Mouse (Mus musculus) neural tube, embryonic 13.5 days (tissue): ENCODE measurements around the gene Rdh7. TPM values are rescaled to one million over a fixed set of nuclear protein-coding genes. Genes with fewer than 3 reads are reported as not detected.
"Not testable (repeated sequence)": the region's sequence is repeated elsewhere in the genome, so short reads cannot be mapped to it uniquely, and the experiment has no call there.

Experiments used
- ATAC-seq: fragments of 200-750 bp; cut with Nextera tagmentation; 2 replicates; pipeline ENCODE4 v1.8.0; 2017; ENCODE audit warnings: low read depth, mild to moderate bottlenecking, moderate TSS enrichment, moderate library complexity
- H3K27ac ChIP-seq: fragments of 300-500 bp; sonication (generic); replicated peaks from 2 replicates; pipeline ENCODE4 v1.5.1; 2015; ENCODE audit warnings: moderate library complexity, mild to moderate bottlenecking, inconsistent platforms
- H3K27me3 ChIP-seq: fragments of 300-500 bp; sonication (generic); 2 replicates; pipeline ENCODE4 v1.6.1; 2015; ENCODE audit warnings: mild to moderate bottlenecking, inconsistent platforms
- H3K36me3 ChIP-seq: fragments of 300-500 bp; sonication (generic); 2 replicates; pipeline ENCODE4 v1.6.1; 2015; ENCODE audit warnings: mild to moderate bottlenecking, inconsistent platforms
- H3K4me1 ChIP-seq: fragments of 300-500 bp; sonication (generic); replicated peaks from 2 replicates; pipeline ENCODE4 v1.6.1; 2015; ENCODE audit warnings: inconsistent platforms
- H3K4me2 ChIP-seq: fragments of 300-500 bp; sonication (generic); 2 replicates; pipeline ENCODE4 v1.6.1; 2015; ENCODE audit warnings: inconsistent platforms, mild to moderate bottlenecking, moderate library complexity
- H3K4me3 ChIP-seq: fragments of 300-500 bp; sonication (generic); 2 replicates; pipeline ENCODE4 v1.5.1; 2015; ENCODE audit warnings: mild to moderate bottlenecking, inconsistent platforms
- H3K9ac ChIP-seq: fragments of 300-500 bp; sonication (generic); 2 replicates; pipeline ENCODE4 v1.6.1; 2015; ENCODE audit warnings: moderate library complexity, mild to moderate bottlenecking, inconsistent platforms
- H3K9me3 ChIP-seq: fragments of 300-500 bp; sonication (generic); 2 replicates; pipeline ENCODE4 v1.6.1; 2016; ENCODE audit warnings: inconsistent platforms
- WGBS: fragments of 180-500 bp; shearing (Covaris S2); methylation state at CpG from one replicate; pipeline ENCODE4 v1.1.7; 2015; 5-methylcytosine and 5-hydroxymethylcytosine counted together
- polyA plus RNA-seq: library from polyadenylated mRNA; unstranded; fragments of >200 nt; fragmentation: Nextera tagmentation; extraction: Ambion mirVana; gene quantifications from 2 replicates; pipeline ENCODE4 v1.2.1, GENCODE M21; 2015

The Rdh7 gene
- polyA plus RNA-seq, 1 experiment from 2014 or later, result not detected

DNA sequence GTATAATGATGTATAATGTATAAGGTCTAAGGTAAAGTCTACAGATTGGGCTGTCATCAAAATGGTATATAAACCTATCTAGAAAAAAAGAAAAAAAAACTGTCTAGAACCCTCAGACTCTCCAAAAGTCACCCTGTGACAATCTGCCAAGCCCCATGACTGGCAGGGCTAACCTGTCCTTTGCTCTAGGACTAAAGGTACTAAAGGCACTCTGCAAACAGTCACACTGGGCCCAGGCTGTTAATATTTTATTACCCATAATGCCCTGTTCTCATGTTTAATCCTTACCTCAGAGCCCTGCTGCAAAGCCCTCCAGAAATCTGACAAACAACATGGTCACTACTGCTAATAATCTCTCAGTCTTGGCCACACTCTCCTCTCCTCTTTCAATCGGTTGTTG, 2.1 kb downstream of the Rdh7 start:
- H3K27ac ChIP-seq, result no peak overlapping the region
- ATAC-seq, result no peak
- no peaks in the 10 kb centered on the region for H3K36me3 ChIP-seq
- no peaks in the 10 kb centered on the region for H3K9me3 ChIP-seq
- H3K4me1 ChIP-seq, result 0 out of 2 replicates have a peak, but pooled peaks cover 4% of the 10 kb centered on the region
- H3K27me3 ChIP-seq, result no peaks in the 10 kb centered on the region
- H3K4me2 ChIP-seq, result no peak overlapping the region
- no peak overlapping the region for H3K9ac ChIP-seq
- WGBS, result 70% methylated on average over 1 of the region's 1 CpGs
- H3K4me3 ChIP-seq, result no peak overlapping the region

DNA sequence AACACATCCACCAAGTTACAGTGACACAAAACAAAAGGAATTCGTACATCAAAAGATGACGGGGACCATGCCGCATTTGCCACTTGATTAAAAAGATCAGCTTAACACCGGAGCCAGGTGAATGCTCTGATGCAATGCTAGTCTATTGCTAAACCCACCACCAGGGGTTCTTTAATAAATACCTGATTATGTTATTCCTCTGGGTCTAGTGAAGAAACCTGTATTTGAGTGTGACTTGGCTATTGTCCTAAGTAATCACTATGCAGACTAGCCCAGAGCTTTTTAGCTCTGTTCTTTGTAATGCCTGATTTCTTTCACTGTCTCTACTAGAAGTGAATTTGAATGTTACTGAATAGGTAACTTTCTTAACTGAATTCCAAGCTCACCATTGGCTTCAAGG, 7.6 kb downstream of the Rdh7 start:
- H3K9ac ChIP-seq, result no peak overlapping the region
- no peak overlapping the region for H3K4me3 ChIP-seq
- H3K4me2 ChIP-seq, result no peak overlapping the region
- H3K36me3 ChIP-seq, result no peaks in the 10 kb centered on the region
- H3K9me3 ChIP-seq, result no peaks in the 10 kb centered on the region
- 89% methylated on average over 4 of the region's 4 CpGs for WGBS
- H3K27me3 ChIP-seq, result no peaks in the 10 kb centered on the region
- ATAC-seq, result no peak
- H3K27ac ChIP-seq, result no peak overlapping the region
- H3K4me1 ChIP-seq, result no peaks in the 10 kb centered on the region

DNA sequence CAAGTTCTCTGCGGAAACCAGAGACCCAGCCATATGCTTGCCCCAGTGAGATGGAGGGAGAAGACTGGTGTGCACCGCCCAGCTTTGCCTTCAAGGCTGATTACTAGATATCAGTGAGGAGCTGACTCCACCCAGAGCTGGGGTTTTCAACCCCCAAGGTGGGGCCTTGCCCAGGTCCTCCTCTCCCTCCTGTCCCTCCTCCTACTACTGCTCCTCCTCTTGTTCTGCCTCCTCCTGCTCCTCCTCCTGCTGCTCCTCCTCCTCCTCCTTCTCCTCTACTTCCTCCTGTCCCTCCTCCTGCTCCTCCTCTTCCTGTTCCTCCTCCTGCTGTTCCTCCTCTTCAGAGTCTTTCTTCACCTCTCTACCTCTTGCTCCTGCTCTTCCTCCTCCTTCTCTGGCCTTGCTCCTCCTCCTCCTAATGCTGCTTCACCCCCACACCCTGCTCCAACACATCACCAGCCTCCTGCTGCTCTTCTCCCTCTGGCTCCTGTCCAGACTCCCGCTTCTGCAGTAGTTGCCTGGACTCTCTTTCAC, 9.4 kb downstream of the Rdh7 start:
- H3K4me2 ChIP-seq, result no peak overlapping the region
- H3K27ac ChIP-seq, result no peak overlapping the region
- H3K27me3 ChIP-seq, result no peaks in the 10 kb centered on the region
- H3K9me3 ChIP-seq, result no peaks in the 10 kb centered on the region
- H3K4me1 ChIP-seq, result no peaks in the 10 kb centered on the region
- no peak overlapping the region for H3K9ac ChIP-seq
- no peak overlapping the region for H3K4me3 ChIP-seq
- no peak for ATAC-seq
- WGBS, result 77% methylated on average over 3 of the region's 3 CpGs
- no peaks in the 10 kb centered on the region for H3K36me3 ChIP-seq

- no peaks in the 10 kb centered on the region for H3K27me3 ChIP-seq
- no peaks in the 10 kb centered on the region for H3K4me1 ChIP-seq
- H3K4me2 ChIP-seq, result no peak overlapping the region
- H3K9ac ChIP-seq, result no peak overlapping the region
- no peak overlapping the region for H3K27ac ChIP-seq
- no peak overlapping the region for H3K4me3 ChIP-seq
- WGBS, result 78% methylated on average over 3 of the region's 3 CpGs
- no peak for ATAC-seq
- no peaks in the 10 kb centered on the region for H3K9me3 ChIP-seq
- no peaks in the 10 kb centered on the region for H3K36me3 ChIP-seq
Measured at GRCm38 (mm10) chr10:127878262-127879057, 10.2 kb downstream of the Rdh7 start.

- ATAC-seq, result no peak
- no peak overlapping the region for H3K4me2 ChIP-seq
- no peak overlapping the region for H3K4me3 ChIP-seq
- H3K36me3 ChIP-seq, result no peaks in the 10 kb centered on the region
- whole genome bisulfite sequencing, result 56% methylated on average over 2 of the region's 2 CpGs
- H3K9ac ChIP-seq, result no peak overlapping the region
- no peak overlapping the region for H3K27ac ChIP-seq
- H3K9me3 ChIP-seq, result no peaks in the 10 kb centered on the region
- no peaks in the 10 kb centered on the region for H3K27me3 ChIP-seq
- no peaks in the 10 kb centered on the region for H3K4me1 ChIP-seq
Measured at GRCm38 (mm10) chr10:127877681-127878080, 10.9 kb downstream of the Rdh7 start.

- Histone ChIP-seq H3K4me3 (no peak overlapping the region), H3K9me3 (peaks cover 10% of the 10 kb centered on the region; the same call in 1 of the 2 replicates), H3K36me3 (no peaks in the 10 kb centered on the region), H3K9ac (no peak overlapping the region), H3K4me2 (no peak overlapping the region), H3K27me3 (no peaks in the 10 kb centered on the region), H3K27ac (no peak overlapping the region), H3K4me1 (no peaks in the 10 kb centered on the region)
- ATAC-seq, result no peak
- WGBS, result 81% methylated on average over 4 of the region's 4 CpGs
Measured at GRCm38 (mm10) chr10:127872484-127872883, 16.1 kb downstream of the Rdh7 start.

DNA sequence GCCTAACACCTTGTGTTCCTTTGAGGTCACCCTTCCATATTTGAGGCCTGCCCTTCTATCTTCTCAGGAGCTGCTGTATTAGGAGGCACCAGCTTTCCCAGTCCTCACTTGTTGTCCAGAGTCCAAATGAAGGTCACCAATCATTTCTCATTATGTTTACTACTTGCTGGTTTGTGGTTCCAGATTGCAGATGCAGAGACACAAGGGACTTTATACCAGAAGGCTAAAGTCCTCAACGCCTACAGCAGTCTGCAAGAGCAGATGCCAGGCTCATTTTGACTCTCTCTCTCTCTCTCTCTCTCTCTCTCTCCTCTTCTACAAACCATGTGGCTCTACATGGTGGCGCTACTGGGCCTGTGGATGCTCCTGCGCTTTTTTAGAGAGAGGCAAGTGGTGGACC, 22.4 kb downstream of the Rdh7 start, which contains the start of gene Rdh16f2:
Gene Rdh16f2, plus strand, starts transcription at position 243 of the 400 bp plus-strand sequence.
- Histone ChIP-seq H3K27ac (no peak within 1 kb of the TSS), H3K4me1 (no peaks in the 10 kb centered on the region), H3K9ac (no peak within 1 kb of the TSS), H3K9me3 (peaks cover 8% of the 10 kb centered on the region; the same call in 1 of the 2 replicates), H3K27me3 (no peaks in the 10 kb centered on the region), H3K36me3 (no peaks in the 10 kb centered on the region), H3K4me2 (no peak within 1 kb of the TSS), H3K4me3 (no peak within 1 kb of the TSS)
- 86% methylated on average over 3 of the region's 3 CpGs for WGBS
- no peak for ATAC-seq

DNA sequence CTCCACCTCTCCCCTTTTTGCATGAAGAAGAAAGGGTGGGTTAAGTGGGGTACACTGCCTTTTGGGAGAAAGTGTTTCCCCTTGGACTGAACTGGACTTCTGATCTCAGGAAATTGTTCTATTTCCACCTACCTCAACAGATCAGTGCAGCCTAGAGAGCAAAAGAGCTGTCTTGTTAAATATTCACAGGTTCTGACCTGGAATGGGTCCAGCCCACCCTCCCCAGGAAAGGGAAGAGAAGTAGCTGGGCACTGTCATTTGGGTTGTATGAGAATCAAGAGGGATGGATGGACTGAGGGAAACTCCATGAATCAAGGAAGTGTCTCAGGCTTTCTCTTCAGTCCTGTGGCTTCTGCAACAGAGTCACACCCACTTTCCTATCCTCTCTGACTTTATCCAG, 23.7 kb downstream of the Rdh7 start:
- Histone ChIP-seq H3K9ac (no peak overlapping the region), H3K27me3 (no peaks in the 10 kb centered on the region), H3K27ac (no peak overlapping the region), H3K4me1 (no peaks in the 10 kb centered on the region), H3K4me3 (no peak overlapping the region), H3K4me2 (no peak overlapping the region), H3K9me3 (no peaks in the 10 kb centered on the region), H3K36me3 (no peaks in the 10 kb centered on the region)
- no peak for ATAC-seq

- Histone ChIP-seq H3K4me1 (no peaks in the 10 kb centered on the region), H3K36me3 (no peaks in the 10 kb centered on the region), H3K27ac (no peak overlapping the region), H3K9me3 (0 out of 2 replicates have a peak, but pooled peaks cover 4% of the 10 kb centered on the region), H3K27me3 (no peaks in the 10 kb centered on the region), H3K4me2 (no peak overlapping the region), H3K9ac (no peak overlapping the region), H3K4me3 (no peak overlapping the region)
- no peak for ATAC-seq
Measured at GRCm38 (mm10) chr10:127856376-127856775, 32.2 kb downstream of the Rdh7 start.

- H3K36me3 ChIP-seq, result no peaks in the 10 kb centered on the region
- H3K9me3 ChIP-seq, result no peaks in the 10 kb centered on the region
- no peaks in the 10 kb centered on the region for H3K4me1 ChIP-seq
- no peak within 1 kb of the TSS for H3K9ac ChIP-seq
- H3K27ac ChIP-seq, result no peak within 1 kb of the TSS
- ATAC-seq, result no peak
- no peak within 1 kb of the TSS for H3K4me2 ChIP-seq
- H3K27me3 ChIP-seq, result no peaks in the 10 kb centered on the region
- 90% methylated on average over 1 of the region's 1 CpGs for WGBS
- H3K4me3 ChIP-seq, result no peak within 1 kb of the TSS
Measured at GRCm38 (mm10) chr10:127849628-127850027, 39.0 kb downstream of the Rdh7 start, which contains the start of gene Rdh19. Gene Rdh19 (plus strand): TSS chr10:127849928.

DNA sequence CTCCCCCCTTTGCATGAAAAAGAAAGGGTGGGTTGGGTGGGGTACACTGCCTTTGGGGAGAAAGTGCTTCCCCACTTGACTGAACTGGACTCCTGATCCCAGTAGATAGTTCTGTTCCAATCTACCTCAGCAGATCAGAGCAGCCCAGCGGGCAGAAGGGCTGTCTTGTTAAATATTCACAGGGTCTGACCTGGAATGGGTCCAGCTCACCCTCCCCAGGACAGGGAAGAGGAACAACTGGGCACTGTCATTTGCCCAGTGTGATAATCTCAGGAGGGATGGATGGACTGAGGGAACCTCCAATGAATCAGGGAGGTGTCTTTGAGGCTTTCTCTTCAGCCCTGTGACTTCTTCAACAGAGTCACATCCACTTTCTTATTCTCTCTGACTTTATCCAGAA, 40.5 kb downstream of the Rdh7 start:
- Histone ChIP-seq H3K9ac (no peak overlapping the region), H3K9me3 (no peaks in the 10 kb centered on the region), H3K4me1 (no peaks in the 10 kb centered on the region), H3K27me3 (no peaks in the 10 kb centered on the region), H3K36me3 (no peaks in the 10 kb centered on the region), H3K27ac (no peak overlapping the region), H3K4me2 (no peak overlapping the region), H3K4me3 (no peak overlapping the region)
- WGBS, result 75% methylated on average over 1 of the region's 1 CpGs
- ATAC-seq, result no peak

DNA sequence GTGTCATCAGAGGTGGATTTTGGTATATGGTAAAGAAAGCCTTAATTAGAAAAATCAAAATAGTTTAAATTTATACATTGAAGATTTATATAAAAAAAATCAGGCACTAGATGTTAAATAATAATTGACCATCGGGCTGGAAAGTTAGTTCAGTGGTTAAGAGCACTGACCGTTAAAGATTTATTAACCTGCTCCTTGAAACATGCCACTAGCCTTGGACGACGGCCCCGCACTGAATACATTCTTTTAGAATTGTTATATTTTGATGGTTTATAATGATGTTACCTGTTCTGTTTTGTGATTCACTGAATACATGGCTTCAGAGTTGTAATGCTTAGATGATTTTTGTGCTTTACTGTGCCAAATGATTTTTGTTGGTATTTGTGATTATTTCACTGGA, 42.7 kb downstream of the Rdh7 start:
- H3K4me1 ChIP-seq, H3K4me3 ChIP-seq, H3K36me3 ChIP-seq, H3K9me3 ChIP-seq, H3K27ac ChIP-seq, H3K27me3 ChIP-seq, H3K4me2 ChIP-seq, H3K9ac ChIP-seq, ATAC-seq: not testable (repeated sequence)
- WGBS, result 92% methylated on average over 5 of the region's 5 CpGs

GRCm38 (mm10) chr10:127840776-127841175, 47.8 kb downstream of the Rdh7 start:
- H3K9ac ChIP-seq, result no peak overlapping the region
- H3K4me1 ChIP-seq, result no peaks in the 10 kb centered on the region
- H3K9me3 ChIP-seq, result no peaks in the 10 kb centered on the region
- no peak overlapping the region for H3K4me3 ChIP-seq
- ATAC-seq, result no peak
- no peak overlapping the region for H3K27ac ChIP-seq
- WGBS, result 80% methylated on average over 2 of the region's 2 CpGs
- no peaks in the 10 kb centered on the region for H3K27me3 ChIP-seq
- no peaks in the 10 kb centered on the region for H3K36me3 ChIP-seq
- no peak overlapping the region for H3K4me2 ChIP-seq
